ENCODE assay signal across 12 mouse cellular contexts in genomic region chr11:95120633-95121020, GRCm38 (mm10). TPM values are rescaled to one million over a fixed set of nuclear protein-coding genes. Genes with fewer than 3 reads are reported as not detected.
DNase-seq lines count a peak whose midpoint lies in the region; ATAC-seq and TF ChIP-seq lines count a peak whose summit lies in the region.
"Had no signal": no experiment of that assay in that cellular context is flagged by ENCODE, and none has a peak within 500 bp of the region (broad histone marks: within the 10 kb centered on the region; RNA-seq: fewer than 3 reads in every experiment).

No protein-coding gene starts in this region.

- no peaks in the 10 kb centered on the region for H3K36me3 ChIP-seq in liver, embryonic 11.5 days (ENCODE audit: control insufficient read depth, insufficient read depth, low read length)
- no peaks in the 10 kb centered on the region for H3K36me3 ChIP-seq in forebrain, embryonic 12.5 days (replicated peaks)
- H3K36me3 ChIP-seq in intestine, postnatal 0 days (ENCODE audit: control insufficient read depth, insufficient read depth), result no peaks in the 10 kb centered on the region
- H3K36me3 ChIP-seq in neural tube, embryonic 13.5 days, result no peaks in the 10 kb centered on the region

- WGBS in liver, embryonic 11.5 days, result 3% methylated on average over 21 of the region's 21 CpGs
- WGBS in forebrain, embryonic 12.5 days, result under 1% methylated on average over 21 of the region's 21 CpGs
- WGBS in intestine, postnatal 0 days, result 2% methylated on average over 21 of the region's 21 CpGs
- under 1% methylated on average over 21 of the region's 21 CpGs for WGBS in neural tube, embryonic 13.5 days

- no peak for ATAC-seq in liver, embryonic 11.5 days (replicated peaks; ENCODE audit: low FRiP score)
- no peak for ATAC-seq in forebrain, embryonic 12.5 days (ENCODE audit: low FRiP score)
- ATAC-seq in intestine, postnatal 0 days, result no peak
- ATAC-seq in neural tube, embryonic 13.5 days (ENCODE audit: low read depth), result no peak

- peak overlapping the region; percentile 57; the same call in 1 of the 2 replicates for H3K4me2 ChIP-seq in liver, embryonic 11.5 days
- peak overlapping the region; percentile 68 for H3K4me2 ChIP-seq in forebrain, embryonic 12.5 days
- peak overlapping the region; percentile 59; the same call in 1 of the 2 replicates for H3K4me2 ChIP-seq in intestine, postnatal 0 days (replicated peaks; ENCODE audit: low read depth)
- peak overlapping the region; percentile 73 for H3K4me2 ChIP-seq in neural tube, embryonic 13.5 days

- H3K27me3 ChIP-seq in liver, embryonic 11.5 days (replicated peaks; ENCODE audit: control insufficient read depth, insufficient read depth, low read length), result peaks cover 85% of the 10 kb centered on the region
- peaks cover 89% of the 10 kb centered on the region for H3K27me3 ChIP-seq in forebrain, embryonic 12.5 days
- peaks cover 77% of the 10 kb centered on the region for H3K27me3 ChIP-seq in intestine, postnatal 0 days (replicated peaks; ENCODE audit: control insufficient read depth, insufficient read depth, low read length)
- H3K27me3 ChIP-seq in neural tube, embryonic 13.5 days, result peaks cover 85% of the 10 kb centered on the region

- no peak for TF ChIP-seq CTCF in intestine, postnatal 0 days (IDR thresholded peaks at IDR 0.05; ENCODE audit: low read depth)

- H3K4me1 ChIP-seq in liver, embryonic 11.5 days (replicated peaks; ENCODE audit: control insufficient read depth, insufficient read depth, low read length), result peaks cover 4% of the 10 kb centered on the region; the same call in 1 of the 2 replicates
- H3K4me1 ChIP-seq in forebrain, embryonic 12.5 days, result peaks cover 27% of the 10 kb centered on the region
- no peaks in the 10 kb centered on the region for H3K4me1 ChIP-seq in intestine, postnatal 0 days (replicated peaks; ENCODE audit: control insufficient read depth, insufficient read depth, low read length)
- peaks cover 28% of the 10 kb centered on the region for H3K4me1 ChIP-seq in neural tube, embryonic 13.5 days (replicated peaks)

- peak overlapping the region; percentile 34 for H3K4me3 ChIP-seq in liver, embryonic 11.5 days (ENCODE audit: low read depth, low read length)
- peak overlapping the region; percentile 41 for H3K4me3 ChIP-seq in forebrain, embryonic 12.5 days (replicated peaks)
- peak overlapping the region; percentile 33 for H3K4me3 ChIP-seq in intestine, postnatal 0 days (ENCODE audit: low read depth, low read length)
- peak overlapping the region; percentile 40 for H3K4me3 ChIP-seq in neural tube, embryonic 13.5 days

- H3K9me3 ChIP-seq in liver, embryonic 11.5 days (ENCODE audit: control insufficient read depth, low read length), result no peaks in the 10 kb centered on the region
- H3K9me3 ChIP-seq in forebrain, embryonic 12.5 days, result no peaks in the 10 kb centered on the region
- H3K9me3 ChIP-seq in intestine, postnatal 0 days (ENCODE audit: control insufficient read depth), result no peaks in the 10 kb centered on the region
- no peaks in the 10 kb centered on the region for H3K9me3 ChIP-seq in neural tube, embryonic 13.5 days

- no peak overlapping the region for H3K27ac ChIP-seq in liver, embryonic 11.5 days (ENCODE audit: low read depth, low read length)
- H3K27ac ChIP-seq in forebrain, embryonic 12.5 days, result no peak overlapping the region
- H3K27ac ChIP-seq in intestine, postnatal 0 days (ENCODE audit: low read depth, low read length), result no peak overlapping the region
- no peak overlapping the region for H3K27ac ChIP-seq in neural tube, embryonic 13.5 days (replicated peaks)

- H3K9ac ChIP-seq in liver, embryonic 11.5 days (ENCODE audit: low read depth, low read length), result no peak overlapping the region
- H3K9ac ChIP-seq in forebrain, embryonic 12.5 days, result no peak overlapping the region
- no peak overlapping the region for H3K9ac ChIP-seq in intestine, postnatal 0 days (ENCODE audit: low read depth, low read length)
- H3K9ac ChIP-seq in neural tube, embryonic 13.5 days, result peak overlapping the region; percentile 53

- DNase-seq in liver, embryonic 11.5 days (ENCODE audit: low spot score), result no peak
- no peak for DNase-seq in liver
- DNase-seq in adrenal gland, postnatal 25 days, result no peak
- no peak for DNase-seq in cerebellum, adult 9-11 months
- DNase-seq in spleen, postnatal 4 days (ENCODE audit: low spot score in 2 of 2), result no peak

RNA-seq across cellular contexts. Expression of gene Dlx3, which starts 0.7 kb away (rescaled TPM):
- polyA plus RNA-seq in liver, embryonic 11.5 days (2014; fragmentation: Nextera tagmentation; extraction: Ambion mirVana), result 0.63 and 0.68 TPM in 2 replicates
- polyA plus RNA-seq in forebrain, embryonic 12.5 days (2016; fragmentation: Nextera tagmentation; extraction: Ambion mirVana), result 1.0 and 1.1 TPM in 2 replicates
- 0.30 and 0.44 TPM in 2 replicates for polyA plus RNA-seq in intestine, postnatal 0 days (2015; fragmentation: Nextera tagmentation; extraction: Ambion mirVana)
- polyA plus RNA-seq in neural tube, embryonic 13.5 days (2015; fragmentation: Nextera tagmentation; extraction: Ambion mirVana), result 0.28 and 0.40 TPM in 2 replicates
- not detected in 2 replicates for total RNA-seq in adrenal gland, postnatal 25 days (2021)
- total RNA-seq: hematopoietic stem cell, adult 5-6 weeks; liver, adult 2 months; MEL; neutrophil, adult 5-6 weeks had no signal
- polyA plus RNA-seq: liver, adult 2 months had no signal

RNA-seq across cellular contexts. Expression of gene Dlx4, which starts 25.4 kb away (rescaled TPM):
- 0.19 and 0.40 TPM in 2 replicates for polyA plus RNA-seq in liver, embryonic 11.5 days (2014; fragmentation: Nextera tagmentation; extraction: Ambion mirVana)
- 0.20 TPM in 1 of 2 replicates, not detected in the other for polyA plus RNA-seq in forebrain, embryonic 12.5 days (2016; fragmentation: Nextera tagmentation; extraction: Ambion mirVana)
- polyA plus RNA-seq in intestine, postnatal 0 days (2015; fragmentation: Nextera tagmentation; extraction: Ambion mirVana), result not detected in 2 replicates
- polyA plus RNA-seq in neural tube, embryonic 13.5 days (2015; fragmentation: Nextera tagmentation; extraction: Ambion mirVana), result not detected in 2 replicates
- not detected in 2 replicates for total RNA-seq in adrenal gland, postnatal 25 days (2021)
- total RNA-seq: hematopoietic stem cell, adult 5-6 weeks; liver, adult 2 months; MEL; neutrophil, adult 5-6 weeks had no signal

RNA-seq across cellular contexts. Expression of gene Itga3, which starts 44.0 kb away (rescaled TPM):
- 4.0 and 4.6 TPM in 2 replicates for polyA plus RNA-seq in liver, embryonic 11.5 days (2014; fragmentation: Nextera tagmentation; extraction: Ambion mirVana)
- 3.8 and 5.2 TPM in 2 replicates for polyA plus RNA-seq in forebrain, embryonic 12.5 days (2016; fragmentation: Nextera tagmentation; extraction: Ambion mirVana)
- polyA plus RNA-seq in intestine, postnatal 0 days (2015; fragmentation: Nextera tagmentation; extraction: Ambion mirVana), result 51.3 and 57.9 TPM in 2 replicates
- 12.0 and 12.1 TPM in 2 replicates for polyA plus RNA-seq in neural tube, embryonic 13.5 days (2015; fragmentation: Nextera tagmentation; extraction: Ambion mirVana)
- total RNA-seq in adrenal gland, postnatal 25 days (2021), result 36.8 and 40.7 TPM in 2 replicates
- total RNA-seq: MEL had no signal
